Mouse (Mus musculus): ENCODE results near the gene Sergef. TPM values are rescaled to one million over a fixed set of nuclear protein-coding genes. Genes with fewer than 3 reads are reported as not detected.

Gene Sergef
- total and polyA plus RNA-seq, 3 experiments: 10.9 to 36.2 (median 13.0) TPM

DNA sequence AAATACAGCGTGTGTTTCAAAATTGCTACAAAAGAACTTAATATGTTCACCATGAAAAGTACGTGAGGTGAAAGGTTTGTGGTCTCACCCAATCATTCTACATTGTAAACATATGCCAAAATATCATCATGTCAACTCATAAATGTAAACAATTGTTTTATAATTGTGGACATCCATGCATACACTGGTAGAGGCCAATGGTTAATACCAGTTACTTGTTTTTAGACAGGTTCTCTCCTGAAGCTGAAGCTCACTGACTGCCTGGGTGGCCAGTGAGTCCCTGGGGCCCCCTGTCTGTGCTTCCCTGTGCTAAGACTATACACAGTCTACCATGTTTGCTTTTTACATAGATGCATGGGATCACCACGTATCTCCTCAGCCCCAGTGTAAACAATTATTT lies 91.5 kb downstream of the Sergef start:
- Histone ChIP-seq H3K4me1 (ENCODE audit: insufficient read depth, low read depth, low read length) (peaks cover 48% of the 10 kb centered on the region), H3K4me3 (ENCODE audit: low read depth, low read length) (no peak overlapping the region), H3K27me3 (ENCODE audit: insufficient read depth, low read length) (no peaks in the 10 kb centered on the region), H3K9me3 (replicated peaks) (no peaks in the 10 kb centered on the region), H3K36me3 (replicated peaks) (peaks cover 56% of the 10 kb centered on the region)
- ATAC-seq (ENCODE audit: extremely low read depth, insufficient number of reproducible peaks, low FRiP score, poor library complexity, severe bottlenecking): no peak
- DNase-seq (ENCODE audit: low spot score): no peak
- TF ChIP-seq TAL1 (conservative IDR thresholded peaks at IDR 0.05; ENCODE audit: low read depth, low read length): no peak

DNA sequence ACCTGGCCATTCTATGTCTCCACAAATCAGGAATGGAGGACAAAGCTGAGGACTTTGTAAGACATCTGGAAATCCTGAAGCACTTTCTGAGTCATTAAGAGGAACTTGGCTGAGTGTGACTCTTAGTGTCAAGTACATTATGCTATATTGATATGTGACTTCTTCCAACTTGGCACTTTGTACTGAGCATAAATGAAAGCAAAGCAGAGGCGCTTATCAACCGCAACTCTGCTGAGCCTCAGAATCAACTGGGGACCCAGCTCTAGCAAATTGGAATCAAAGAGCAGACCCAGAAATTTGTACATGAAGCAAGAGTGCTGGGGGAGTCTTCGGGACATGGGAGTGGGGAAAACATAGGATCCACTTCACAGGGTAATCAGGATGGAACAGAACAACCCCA lies 92.0 kb downstream of the Sergef start:
- Histone ChIP-seq H3K27me3 (ENCODE audit: insufficient read depth, low read length) (no peaks in the 10 kb centered on the region), H3K4me1 (ENCODE audit: insufficient read depth, low read depth, low read length) (peaks cover 48% of the 10 kb centered on the region), H3K4me3 (ENCODE audit: low read depth, low read length) (no peak overlapping the region), H3K36me3 (replicated peaks) (peaks cover 56% of the 10 kb centered on the region), H3K9me3 (replicated peaks) (no peaks in the 10 kb centered on the region)
- TF ChIP-seq GATA2 (IDR thresholded peaks at IDR 0.05; ENCODE audit: borderline replicate concordance, low read depth, low read length): no peak
- TF ChIP-seq CTCF (IDR thresholded peaks at IDR 0.05; ENCODE audit: low read depth, low read length): no peak
- no peak for TF ChIP-seq GATA1 (IDR thresholded peaks at IDR 0.05; ENCODE audit: borderline replicate concordance, low read length)
- no peak for TF ChIP-seq TAL1 (conservative IDR thresholded peaks at IDR 0.05; ENCODE audit: low read depth, low read length)
- no peak for TF ChIP-seq POLR2AphosphoS5 (IDR thresholded peaks at IDR 0.05; ENCODE audit: insufficient replicate concordance, low read depth, low read length)
- DNase-seq (ENCODE audit: low spot score): no peak
- no peak for ATAC-seq (ENCODE audit: extremely low read depth, insufficient number of reproducible peaks, low FRiP score, poor library complexity, severe bottlenecking)

GRCm38 (mm10) chr7:46546539-46546938 lies 93.1 kb downstream of the Sergef start:
- TF ChIP-seq TAL1 (conservative IDR thresholded peaks at IDR 0.05; ENCODE audit: low read depth, low read length) (peak; percentile 63), CTCF (IDR thresholded peaks at IDR 0.05; ENCODE audit: low read depth, low read length) (no peak)
- H3K4me1 ChIP-seq (ENCODE audit: insufficient read depth, low read depth, low read length): peaks cover 48% of the 10 kb centered on the region
- H3K27me3 ChIP-seq (ENCODE audit: insufficient read depth, low read length): no peaks in the 10 kb centered on the region
- no peaks in the 10 kb centered on the region for H3K9me3 ChIP-seq (replicated peaks)
- peaks cover 55% of the 10 kb centered on the region for H3K36me3 ChIP-seq (replicated peaks)
- ATAC-seq (ENCODE audit: extremely low read depth, insufficient number of reproducible peaks, low FRiP score, poor library complexity, severe bottlenecking): peak; percentile 96
- peak; percentile 76 for DNase-seq (ENCODE audit: low spot score)
- no peak overlapping the region; the same call in 1 of the 2 replicates for H3K4me3 ChIP-seq (ENCODE audit: low read depth, low read length)

GRCm38 (mm10) chr7:46544195-46544641 lies 95.4 kb downstream of the Sergef start:
- Histone ChIP-seq H3K27me3 (ENCODE audit: insufficient read depth, low read length) (no peaks in the 10 kb centered on the region), H3K4me3 (ENCODE audit: low read depth, low read length) (no peak overlapping the region), H3K36me3 (replicated peaks) (peaks cover 44% of the 10 kb centered on the region), H3K9me3 (replicated peaks) (no peaks in the 10 kb centered on the region), H3K4me1 (ENCODE audit: insufficient read depth, low read depth, low read length) (peaks cover 45% of the 10 kb centered on the region)
- ATAC-seq (ENCODE audit: extremely low read depth, insufficient number of reproducible peaks, low FRiP score, poor library complexity, severe bottlenecking): no peak
- DNase-seq (ENCODE audit: low spot score): no peak
- TF ChIP-seq TAL1 (conservative IDR thresholded peaks at IDR 0.05; ENCODE audit: low read depth, low read length) (no peak), POLR2AphosphoS5 (IDR thresholded peaks at IDR 0.05; ENCODE audit: insufficient replicate concordance, low read depth, low read length) (no peak), CTCF (IDR thresholded peaks at IDR 0.05; ENCODE audit: low read depth, low read length) (no peak), GATA1 (IDR thresholded peaks at IDR 0.05; ENCODE audit: borderline replicate concordance, low read length) (no peak), GATA2 (IDR thresholded peaks at IDR 0.05; ENCODE audit: borderline replicate concordance, low read depth, low read length) (no peak)

GRCm38 (mm10) chr7:46542117-46542516 lies 97.5 kb downstream of the Sergef start:
- Histone ChIP-seq H3K4me3 (ENCODE audit: low read depth, low read length) (no peak overlapping the region), H3K9me3 (replicated peaks) (no peaks in the 10 kb centered on the region), H3K36me3 (replicated peaks) (peaks cover 50% of the 10 kb centered on the region), H3K4me1 (ENCODE audit: insufficient read depth, low read depth, low read length) (peaks cover 34% of the 10 kb centered on the region), H3K27me3 (ENCODE audit: insufficient read depth, low read length) (no peaks in the 10 kb centered on the region)
- ATAC-seq (ENCODE audit: extremely low read depth, insufficient number of reproducible peaks, low FRiP score, poor library complexity, severe bottlenecking) (no peak), DNase-seq (ENCODE audit: low spot score) (no peak)
- TF ChIP-seq TAL1 (conservative IDR thresholded peaks at IDR 0.05; ENCODE audit: low read depth, low read length): no peak
- TF ChIP-seq POLR2AphosphoS5 (IDR thresholded peaks at IDR 0.05; ENCODE audit: insufficient replicate concordance, low read depth, low read length): no peak
- no peak for TF ChIP-seq GATA2 (IDR thresholded peaks at IDR 0.05; ENCODE audit: borderline replicate concordance, low read depth, low read length)
- no peak for TF ChIP-seq CTCF (IDR thresholded peaks at IDR 0.05; ENCODE audit: low read depth, low read length)
- TF ChIP-seq GATA1 (IDR thresholded peaks at IDR 0.05; ENCODE audit: borderline replicate concordance, low read length): no peak

- ATAC-seq (ENCODE audit: extremely low read depth, insufficient number of reproducible peaks, low FRiP score, poor library complexity, severe bottlenecking) (no peak), DNase-seq (ENCODE audit: low spot score) (no peak)
- TF ChIP-seq GATA1 (IDR thresholded peaks at IDR 0.05; ENCODE audit: borderline replicate concordance, low read length) (no peak), TAL1 (conservative IDR thresholded peaks at IDR 0.05; ENCODE audit: low read depth, low read length) (no peak), GATA2 (IDR thresholded peaks at IDR 0.05; ENCODE audit: borderline replicate concordance, low read depth, low read length) (no peak), POLR2AphosphoS5 (IDR thresholded peaks at IDR 0.05; ENCODE audit: insufficient replicate concordance, low read depth, low read length) (no peak), CTCF (IDR thresholded peaks at IDR 0.05; ENCODE audit: low read depth, low read length) (no peak)
Observed at GRCm38 (mm10) chr7:46540616-46541015, 99.0 kb downstream of the Sergef start.

More at GRCm38 (mm10) chr7:46540616-46541015, 99.0 kb downstream of the Sergef start:
- H3K9me3 ChIP-seq (replicated peaks): no peaks in the 10 kb centered on the region
- peaks cover 20% of the 10 kb centered on the region for H3K4me1 ChIP-seq (ENCODE audit: insufficient read depth, low read depth, low read length)
- H3K36me3 ChIP-seq (replicated peaks): peaks cover 57% of the 10 kb centered on the region
- no peaks in the 10 kb centered on the region for H3K27me3 ChIP-seq (ENCODE audit: insufficient read depth, low read length)
- no peak overlapping the region for H3K4me3 ChIP-seq (ENCODE audit: low read depth, low read length)

All from G1E (cell line).